Mouse (Mus musculus) thymus, postnatal 36 days (tissue): ENCODE measurements around the gene Tubb3.

Experiments
- DNase-seq, 2 experiments: peaks; one replicate each; pipeline ENCODE4 v3.0.0; 2022; ENCODE audit warnings: mixed read lengths in 2 of 2

Gene Tubb3

DNA sequence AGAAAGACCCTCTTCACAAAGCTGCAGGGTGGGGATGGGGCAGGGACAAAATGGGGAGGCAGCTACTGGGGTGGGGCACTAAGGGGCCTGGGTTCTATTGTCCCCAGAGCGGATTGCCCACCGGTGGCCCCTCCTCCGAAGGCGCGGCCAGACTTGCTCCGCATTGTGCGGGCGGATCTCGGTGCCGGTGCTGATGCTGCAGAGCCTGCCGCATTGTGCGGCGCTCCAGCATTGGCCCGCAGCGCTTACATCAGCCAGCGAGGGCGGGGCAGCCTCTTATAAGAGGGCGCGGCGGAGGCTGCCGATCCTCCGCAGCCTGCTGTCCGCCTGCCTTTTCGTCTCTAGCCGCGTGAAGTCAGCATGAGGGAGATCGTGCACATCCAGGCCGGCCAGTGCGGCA, at the start of gene Tubb3:
Gene Tubb3, plus strand, starts transcription at position 179 of the 400 bp plus-strand sequence.
- peak; percentile 43 to 58 for DNase-seq

DNA sequence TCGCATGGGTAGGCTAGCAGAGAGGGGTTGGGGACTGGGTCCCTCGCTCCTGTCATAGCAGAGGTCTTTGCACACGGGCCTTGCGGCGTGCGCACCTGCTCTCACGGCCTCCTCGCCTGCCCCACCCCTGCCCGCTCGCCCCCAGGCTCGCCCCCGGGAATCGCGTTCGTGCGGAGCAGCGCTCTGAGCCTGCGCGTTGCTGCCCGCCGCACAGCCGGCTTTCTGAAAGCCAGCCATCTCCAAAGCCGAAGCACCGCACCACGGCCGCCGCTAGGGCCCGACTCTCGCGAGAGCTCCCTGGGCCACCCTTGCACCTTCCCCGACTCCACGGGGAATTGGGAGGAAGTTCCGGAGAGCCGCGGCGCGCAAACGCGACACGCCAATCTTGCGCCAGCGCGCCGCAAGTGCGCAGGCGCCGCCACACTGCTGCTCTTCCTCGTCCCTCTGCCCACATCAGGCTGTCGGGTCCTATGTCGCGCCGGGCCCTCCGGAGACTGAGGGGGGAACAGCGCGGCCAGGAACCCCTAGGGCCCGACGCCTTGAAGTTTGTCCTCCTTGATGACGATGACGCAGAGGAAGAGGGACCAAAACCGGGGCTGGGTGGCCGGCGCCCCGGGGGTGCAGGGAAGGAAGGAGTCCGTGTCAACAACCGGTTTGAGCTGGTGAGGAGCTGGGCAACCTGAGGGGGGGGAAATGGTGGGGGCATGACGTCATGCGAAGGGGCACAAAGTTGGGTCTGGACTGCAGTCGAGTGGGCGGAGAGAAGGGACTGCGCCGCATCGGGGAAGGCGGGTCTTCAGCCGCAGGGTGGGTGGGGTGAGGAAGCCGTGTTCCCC, 37.6 kb upstream of the Tubb3 start, which contains the start of gene Tcf25:
Gene Tcf25, plus strand, starts transcription at position 351 of the 836 bp plus-strand sequence.
- peak; percentile 94 to 96 for DNase-seq

DNA sequence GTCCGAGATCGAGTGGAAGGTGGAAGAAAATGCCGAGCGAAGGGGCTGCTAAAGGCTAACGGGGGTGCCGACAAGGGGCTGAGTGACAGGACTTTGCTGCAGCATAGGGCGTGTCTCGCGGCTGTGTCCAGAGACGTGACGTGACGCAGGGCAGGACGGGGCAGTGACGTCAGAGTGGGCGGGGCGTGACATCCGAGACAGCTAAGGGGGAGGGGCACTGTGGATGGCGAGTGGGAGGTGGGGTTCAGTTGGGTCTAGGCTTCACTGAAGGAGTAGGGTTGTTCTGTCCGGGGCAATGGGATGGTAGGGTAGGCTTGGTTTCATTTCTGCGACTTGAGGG, 37.0 kb upstream of the Tubb3 start:
- DNase-seq, result peak; percentile 92 to 94

DNA sequence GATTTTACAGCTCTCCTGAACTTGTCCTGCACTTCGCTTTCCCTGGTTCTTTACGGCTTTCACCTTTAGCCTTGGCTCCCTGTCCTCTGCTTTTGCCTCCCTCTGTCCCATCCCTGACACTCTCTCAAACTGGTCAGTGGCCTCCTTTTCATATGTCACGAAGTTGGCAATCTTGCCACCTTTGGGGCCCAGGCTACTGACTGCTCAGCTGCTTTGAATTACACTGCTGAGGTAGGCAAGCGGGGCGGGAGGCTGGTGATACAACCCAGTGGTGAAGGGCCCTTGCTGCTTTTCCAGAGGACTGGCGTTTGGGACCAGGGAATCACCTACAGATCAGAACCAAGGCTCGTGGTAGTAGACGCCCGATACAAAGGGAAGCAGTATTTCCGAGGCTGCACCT, 35.5 kb upstream of the Tubb3 start:
- no peak for DNase-seq

DNA sequence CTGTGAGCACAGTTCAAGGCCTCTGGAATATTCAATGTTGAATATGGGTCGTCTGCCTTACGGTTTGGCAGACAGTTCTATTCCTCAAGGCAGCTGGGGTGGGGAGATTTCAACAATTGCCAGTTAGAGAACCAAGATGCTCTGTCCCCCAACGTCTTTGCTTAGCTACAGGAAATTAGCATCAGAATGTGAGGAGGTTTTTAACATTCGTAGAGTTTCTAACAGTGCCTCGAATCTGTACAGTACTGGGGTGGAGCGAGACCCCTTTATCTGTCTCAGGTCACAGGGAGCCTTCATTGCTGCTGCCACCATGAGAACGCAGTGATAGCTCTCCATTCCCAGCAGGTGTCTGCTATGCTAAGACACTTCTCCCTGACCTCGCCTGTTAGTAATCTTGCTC, 35.1 kb upstream of the Tubb3 start:
- no peak for DNase-seq

GRCm38 (mm10) chr8:123381711-123382110, 29.5 kb upstream of the Tubb3 start:
- no peak for DNase-seq

- DNase-seq, result no peak
Measured at GRCm38 (mm10) chr8:123382516-123382915, 28.7 kb upstream of the Tubb3 start.

- DNase-seq, result peak; percentile 43 to 48
Measured at GRCm38 (mm10) chr8:123384883-123385540, 26.2 kb upstream of the Tubb3 start.

- DNase-seq, result no peak
Measured at GRCm38 (mm10) chr8:123387041-123387440, 24.2 kb upstream of the Tubb3 start.

GRCm38 (mm10) chr8:123387801-123388200, 23.4 kb upstream of the Tubb3 start:
- no peak for DNase-seq

- no peak for DNase-seq
Measured at GRCm38 (mm10) chr8:123389026-123389425, 22.2 kb upstream of the Tubb3 start.

GRCm38 (mm10) chr8:123398308-123398707, 12.9 kb upstream of the Tubb3 start:
- no peak for DNase-seq

GRCm38 (mm10) chr8:123401936-123402335, 9.3 kb upstream of the Tubb3 start:
- DNase-seq, result peak in 1 of 2 experiments; percentile 46

DNA sequence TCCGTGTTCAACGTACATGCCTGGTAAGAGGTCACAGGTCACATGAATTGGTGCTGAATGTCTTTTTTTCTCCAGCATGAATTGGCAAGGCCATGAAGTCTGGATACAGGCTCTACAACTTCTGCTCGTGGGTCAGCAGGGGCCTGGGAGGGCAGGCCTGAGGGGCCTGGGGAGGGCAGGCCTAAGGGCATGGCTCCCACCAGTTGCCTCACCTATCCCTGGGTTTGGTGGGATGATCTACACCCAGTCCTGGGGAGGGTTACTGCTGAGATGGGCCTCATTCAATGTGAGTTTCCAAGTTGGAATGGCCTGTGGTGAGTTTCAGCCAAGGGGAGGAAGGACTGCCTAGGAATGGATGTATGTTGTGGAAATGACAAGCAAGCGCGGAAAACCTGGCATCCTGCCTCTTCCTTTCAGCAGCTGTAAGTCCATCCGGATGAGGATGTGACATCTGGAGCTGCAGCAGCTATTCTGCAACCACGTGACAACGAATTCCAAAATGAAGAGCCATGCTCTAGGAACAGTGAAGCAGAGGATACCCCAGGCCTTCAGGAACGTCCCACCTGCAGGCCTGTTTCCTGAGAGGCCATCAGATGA, 8.4 kb upstream of the Tubb3 start:
- DNase-seq, result no peak

DNA sequence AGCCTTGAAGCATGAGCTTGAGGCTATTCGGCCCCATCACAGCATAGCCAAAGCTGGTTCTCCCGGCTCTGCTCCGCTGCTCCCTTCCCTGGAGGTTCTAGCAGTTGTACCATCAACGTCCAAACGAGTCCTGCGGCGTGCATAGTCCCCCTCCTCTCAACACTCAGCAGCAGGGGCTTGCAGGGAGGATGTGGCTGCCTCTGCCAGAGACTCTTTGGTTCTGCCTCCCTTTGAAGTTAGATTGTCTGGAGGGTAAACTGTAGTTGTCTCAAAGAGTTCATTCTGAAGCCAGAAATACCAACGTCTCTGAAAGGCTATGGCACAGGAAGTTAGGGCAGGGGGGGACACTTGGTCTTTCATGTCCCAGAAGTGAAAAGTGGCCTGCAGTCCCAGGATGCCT, 6.7 kb upstream of the Tubb3 start:
- peak; percentile 71 to 80 for DNase-seq

DNA sequence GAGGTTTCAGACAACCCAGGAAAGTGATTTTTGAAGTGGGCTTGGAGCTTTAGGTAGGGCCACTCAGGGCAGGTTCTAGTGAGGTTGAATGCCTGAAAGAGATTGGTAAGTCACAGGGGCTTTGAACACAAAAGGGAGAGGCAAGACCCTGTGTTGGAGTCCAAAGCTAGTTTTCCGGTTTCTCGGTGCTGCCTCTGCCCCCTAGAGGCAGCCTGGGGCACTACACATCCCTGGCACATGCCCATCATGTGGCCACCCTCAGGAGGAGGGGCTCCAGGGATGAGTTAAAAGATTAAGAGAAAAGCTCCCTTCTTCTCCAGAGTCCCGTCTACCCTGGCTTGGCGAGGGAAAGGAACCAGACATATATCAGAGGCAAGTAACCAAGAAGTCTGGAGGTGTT, 4.4 kb upstream of the Tubb3 start, which contains the start of gene Mc1r:
Gene Mc1r, plus strand, starts transcription at position 322 of the 400 bp plus-strand sequence.
- peak; percentile 76 to 78 for DNase-seq

- DNase-seq, result no peak
Measured at GRCm38 (mm10) chr8:123407612-123408011, 3.6 kb upstream of the Tubb3 start.

GRCm38 (mm10) chr8:123408586-123409544, 2.4 kb upstream of the Tubb3 start:
- no peak for DNase-seq

DNA sequence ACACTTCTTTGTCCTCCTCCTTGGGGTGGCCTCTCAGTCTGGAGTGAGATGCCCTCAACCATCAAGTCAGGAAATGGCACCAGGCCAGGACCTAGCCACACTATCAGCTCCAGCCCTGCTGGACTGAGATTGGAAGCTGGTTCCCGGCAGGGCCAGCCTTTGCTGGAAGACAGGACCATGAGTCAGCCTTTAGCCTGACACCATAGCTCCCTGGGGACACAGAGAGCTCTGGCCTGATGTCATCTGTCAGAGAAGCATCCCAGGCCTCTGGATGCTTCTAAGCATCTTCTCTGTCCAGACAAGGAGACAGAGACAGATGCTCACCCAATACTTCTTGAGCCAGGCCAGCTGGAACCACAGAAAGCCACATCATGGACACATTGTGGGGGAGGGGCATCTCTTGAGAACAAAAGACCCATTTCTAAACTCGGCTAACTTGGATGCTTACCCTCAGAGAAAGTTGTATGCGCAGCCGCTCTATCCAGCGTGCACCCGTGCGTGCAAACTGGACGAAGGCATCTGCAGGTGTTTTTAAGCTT, 1.1 kb upstream of the Tubb3 start:
- DNase-seq, result no peak

- no peak for DNase-seq
Measured at GRCm38 (mm10) chr8:123410788-123411187, 436 bp upstream of the Tubb3 start.

- peak in 1 of 2 experiments; percentile 55 for DNase-seq
Measured at GRCm38 (mm10) chr8:123411781-123412327, 630 bp downstream of the Tubb3 start.
